Comparison of ENCODE assay signal across 8 mouse cellular contexts in the genomic region with DNA sequence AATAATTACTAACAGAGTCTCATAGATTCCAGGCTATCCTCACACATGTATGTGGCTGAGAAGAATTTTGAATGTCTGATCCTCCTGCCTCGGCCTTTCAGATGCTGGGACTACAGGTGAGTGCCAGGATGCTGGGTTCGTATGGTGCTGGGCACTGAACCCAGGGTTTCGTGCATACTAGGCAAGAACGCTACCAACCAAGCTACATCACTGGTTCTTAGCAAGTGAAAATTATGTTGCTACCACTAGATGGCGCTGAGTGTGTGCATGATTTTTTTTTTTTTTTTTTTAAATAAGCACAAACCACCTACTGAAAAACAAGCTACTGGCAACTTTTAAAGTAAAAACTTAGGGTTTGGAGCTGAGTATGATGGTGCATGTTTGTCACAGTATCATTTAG. TPM values are rescaled to one million over a fixed set of nuclear protein-coding genes. Genes with fewer than 3 reads are reported as not detected.
DNase-seq lines count a peak whose midpoint lies in the region; ATAC-seq and TF ChIP-seq lines count a peak whose summit lies in the region.

No protein-coding gene starts in this region.

- no peak overlapping the region for H3K27ac ChIP-seq in kidney, embryonic 15.5 days
- no peak overlapping the region for H3K27ac ChIP-seq in forebrain, postnatal 0 days (ENCODE audit: low read depth, low read length)

- peak; percentile 80 for TF ChIP-seq CTCF in forebrain, postnatal 0 days (IDR thresholded peaks at IDR 0.05; ENCODE audit: low read depth)

- no peak overlapping the region for H3K4me2 ChIP-seq in kidney, embryonic 15.5 days
- H3K4me2 ChIP-seq in forebrain, postnatal 0 days (ENCODE audit: low read depth), result no peak overlapping the region

- no peak overlapping the region for H3K4me3 ChIP-seq in kidney, embryonic 15.5 days (replicated peaks)
- no peak overlapping the region for H3K4me3 ChIP-seq in forebrain, postnatal 0 days (ENCODE audit: low read depth, low read length)

- H3K9ac ChIP-seq in kidney, embryonic 15.5 days, result no peak overlapping the region
- no peak overlapping the region for H3K9ac ChIP-seq in forebrain, postnatal 0 days

- peaks cover 7% of the 10 kb centered on the region for H3K9me3 ChIP-seq in kidney, embryonic 15.5 days (replicated peaks)
- H3K9me3 ChIP-seq in forebrain, postnatal 0 days (ENCODE audit: low read length), result no peaks in the 10 kb centered on the region; the same call in 1 of the 2 replicates

- no peaks in the 10 kb centered on the region for H3K36me3 ChIP-seq in kidney, embryonic 15.5 days
- H3K36me3 ChIP-seq in forebrain, postnatal 0 days (ENCODE audit: insufficient read depth), result no peaks in the 10 kb centered on the region

- peak; percentile 31 for DNase-seq in kidney, adult 18-20 months
- peak; percentile 77 for DNase-seq in ES-CJ7 (ENCODE audit: low read depth, low spot score)
- peak; percentile 53 for DNase-seq in c-Kit-positive CD71-positive TER-119-negative erythroid progenitor cells, embryonic 14.5 days (ENCODE audit: low read depth)
- peak; percentile 88 for DNase-seq in forebrain, postnatal 0 days
- DNase-seq in left cerebral cortex, adult 11 months (ENCODE audit: low spot score), result peak; percentile 15

- ATAC-seq in kidney, embryonic 15.5 days (replicated peaks; ENCODE audit: low FRiP score), result no peak
- ATAC-seq in forebrain, postnatal 0 days, result peak; percentile 76
- 0 out of 2 replicates have a peak, but pooled peaks have one; percentile 47 for ATAC-seq in monocyte, adult 5-6 weeks (replicated peaks; ENCODE audit: insufficient number of reproducible peaks, low FRiP score, low TSS enrichment, poor library complexity, severe bottlenecking)
- no peak for ATAC-seq in erythroblast, adult 5-6 weeks (replicated peaks; ENCODE audit: low FRiP score, poor library complexity, severe bottlenecking)

- no peaks in the 10 kb centered on the region for H3K4me1 ChIP-seq in kidney, embryonic 15.5 days
- H3K4me1 ChIP-seq in forebrain, postnatal 0 days (ENCODE audit: insufficient read depth), result no peaks in the 10 kb centered on the region

- no peaks in the 10 kb centered on the region for H3K27me3 ChIP-seq in kidney, embryonic 15.5 days
- H3K27me3 ChIP-seq in forebrain, postnatal 0 days (ENCODE audit: insufficient read depth, low read length), result no peaks in the 10 kb centered on the region

- 6% methylated on average over 5 of the region's 5 CpGs for WGBS in kidney, embryonic 15.5 days
- 7% methylated on average over 5 of the region's 5 CpGs for WGBS in forebrain, postnatal 0 days

RNA-seq across cellular contexts. Expression of a gene that starts 18.5 kb away (rescaled TPM):
- polyA plus RNA-seq in kidney, embryonic 15.5 days (2015; fragmentation: Nextera tagmentation; extraction: Ambion mirVana), result 55.6 and 60.2 TPM in 2 replicates
- 23.6 and 31.1 TPM in 2 replicates for total RNA-seq in forebrain, postnatal 0 days (2014; rRNA removed)
- 14.9 and 19.2 TPM in 2 replicates for polyA plus RNA-seq in forebrain, postnatal 0 days (2015; fragmentation: Nextera tagmentation; extraction: Ambion mirVana)
- total RNA-seq in monocyte, adult 5-6 weeks (2017), result 29.9 to 73.9 TPM (median 51.6 TPM) in 3 replicates
- total RNA-seq in erythroblast, adult 5-6 weeks (2015; ENCODE audit: low replicate concordance), result 3.1 and 22.6 TPM in 2 replicates
- total RNA-seq in erythroblast, adult 5-6 weeks (2017; ENCODE audit: low replicate concordance), result 5.4 and 9.2 TPM in 2 replicates

Comparison
In these comparisons a context has a peak if more than half of its experiments do, and no peak if none do; other contexts are left out.
1. DNase-seq: peak in every context shown above with its lines; median percentile 88 in forebrain, postnatal 0 days; 77 in ES-CJ7; 53 in c-Kit-positive CD71-positive TER-119-negative erythroid progenitor cells, embryonic 14.5 days; 31 in kidney, adult 18-20 months; 15 in left cerebral cortex, adult 11 months.
2. ATAC-seq: peak in forebrain, postnatal 0 days (single experiment) and monocyte, adult 5-6 weeks (single experiment); none in kidney, embryonic 15.5 days (single experiment) and erythroblast, adult 5-6 weeks (single experiment).